7 mouse cellular contexts compared by ENCODE assay signal in genomic region chr9:108201160-108201559, GRCm38 (mm10). TPM values are rescaled to one million over a fixed set of nuclear protein-coding genes. Genes with fewer than 3 reads are reported as not detected.
DNase-seq lines count a peak whose midpoint lies in the region; ATAC-seq lines count a peak whose summit lies in the region.

No protein-coding gene starts in this region.

- peak; percentile 94 for ATAC-seq in intestine, embryonic 14.5 days (replicated peaks; ENCODE audit: low FRiP score, low TSS enrichment, low read depth)

- peaks cover 6% of the 10 kb centered on the region; the same call in 1 of the 2 replicates for H3K4me1 ChIP-seq in intestine, embryonic 14.5 days (replicated peaks; ENCODE audit: control insufficient read depth, insufficient read depth, low read length)
- peaks cover 58% of the 10 kb centered on the region for H3K4me1 ChIP-seq in midbrain, embryonic 10.5 days

- peaks cover 3% of the 10 kb centered on the region; the same call in 1 of the 2 replicates for H3K36me3 ChIP-seq in intestine, embryonic 14.5 days (ENCODE audit: control insufficient read depth, insufficient read depth, low read length)
- H3K36me3 ChIP-seq in midbrain, embryonic 10.5 days = peaks cover 7% of the 10 kb centered on the region

- peak overlapping the region; percentile 15; the same call in 1 of the 2 replicates for H3K4me3 ChIP-seq in intestine, embryonic 14.5 days (ENCODE audit: low read depth, low read length)
- H3K4me3 ChIP-seq in midbrain, embryonic 10.5 days = peak overlapping the region; percentile 41

- no peaks in the 10 kb centered on the region for H3K9me3 ChIP-seq in intestine, embryonic 14.5 days (ENCODE audit: control insufficient read depth, low read length)
- H3K9me3 ChIP-seq in midbrain, embryonic 10.5 days (replicated peaks) = no peaks in the 10 kb centered on the region

- H3K27ac ChIP-seq in intestine, embryonic 14.5 days (ENCODE audit: low read depth) = no peak overlapping the region
- peak overlapping the region; percentile 74 for H3K27ac ChIP-seq in midbrain, embryonic 10.5 days (replicated peaks)

- no peaks in the 10 kb centered on the region for H3K27me3 ChIP-seq in intestine, embryonic 14.5 days (replicated peaks; ENCODE audit: control insufficient read depth, insufficient read depth, low read length)
- no peaks in the 10 kb centered on the region for H3K27me3 ChIP-seq in midbrain, embryonic 10.5 days (ENCODE audit: low read depth, poor library complexity, severe bottlenecking)

- no peak overlapping the region for H3K9ac ChIP-seq in intestine, embryonic 14.5 days (ENCODE audit: low read length)

- H3K4me2 ChIP-seq in intestine, embryonic 14.5 days (ENCODE audit: low read length) = peak overlapping the region; percentile 49

- intact Hi-C loops in left cerebral cortex, postnatal 14 days (cut with DNase I) = loop anchor here (1.0 to 5.0 kb wide), 3 partner anchors 64 to 106 kb away; no protein-coding TSS in a partner anchor

- WGBS in intestine, embryonic 14.5 days = under 1% methylated on average over 13 of the region's 13 CpGs
- whole genome bisulfite sequencing in midbrain, embryonic 10.5 days = 1% methylated on average over 13 of the region's 13 CpGs

- peak; percentile 79 to 80 for DNase-seq in adrenal gland, adult 18-20 months (ENCODE audit: low spot score in 2 of 2)
- DNase-seq in embryo, embryonic 11 days = peak; percentile 97
- DNase-seq in gastrocnemius, postnatal 25 days = peak; percentile 93
- DNase-seq in intestine, embryonic 14.5 days (ENCODE audit: low spot score) = peak; percentile 89
- peak; percentile 91 to 98 for DNase-seq in left cerebral cortex, postnatal 14 days (ENCODE audit: low spot score in 2 of 2)
- DNase-seq in midbrain, embryonic 10.5 days (ENCODE audit: low spot score) = peak; percentile 94
- DNase-seq in right cerebral cortex, postnatal 4 days = peak; percentile 83

RNA-seq across cellular contexts. Expression of gene Bsn, which starts 11.0 kb away (rescaled TPM):
- total RNA-seq in adrenal gland, adult 18-20 months (2021) = 1 to 10 TPM; 1.8 to 3.1 TPM
- under 1 TPM; 0.05 to 0.08 TPM for total RNA-seq in gastrocnemius, postnatal 25 days (2021)
- 4.1 and 4.6 TPM in 2 replicates for polyA plus RNA-seq in intestine, embryonic 14.5 days (2014; fragmentation: Nextera tagmentation; extraction: Ambion mirVana)
- 100 to 1,000 TPM; 223 to 244 TPM for total RNA-seq in left cerebral cortex, postnatal 14 days (2021)
- polyA plus RNA-seq in midbrain, embryonic 10.5 days (2016; fragmentation: Nextera tagmentation; extraction: Ambion mirVana) = 1.1 and 1.7 TPM in 2 replicates

Comparison
In these comparisons a context has a peak if more than half of its experiments do, and no peak if none do; other contexts are left out.
1. RNA of gene Bsn, which starts 11.0 kb away (total RNA-seq): 223 to 244 TPM in left cerebral cortex, postnatal 14 days; 1.8 to 3.1 TPM in adrenal gland, adult 18-20 months and 0.05 to 0.08 TPM in gastrocnemius, postnatal 25 days; every median in the first group is over 10 times any median in the second.
2. Peak in every context shown above with its lines, with median percentiles within 50 percentile points of each other: DNase-seq.